Mouse (Mus musculus) olfactory bulb, adult 2 months (tissue): ENCODE results near the gene Crtam. TPM values are rescaled to one million over a fixed set of nuclear protein-coding genes. Genes with fewer than 3 reads are reported as not detected.

Source experiments
- H3K27ac ChIP-seq: fragments of 200-500 bp; 2 replicates; pipeline ENCODE4 v1.5.1; 2012; ENCODE audit warnings: low read depth, low read length; ENCODE audit not compliant: insufficient read depth
- H3K4me1 ChIP-seq: fragments of 200-500 bp; 2 replicates; pipeline ENCODE4 v1.6.1; 2012; ENCODE audit warnings: low read length; ENCODE audit not compliant: control insufficient read depth, insufficient read depth
- H3K4me3 ChIP-seq: fragments of 200-500 bp; 2 replicates; pipeline ENCODE4 v1.5.1; 2012; ENCODE audit warnings: mild to moderate bottlenecking, low read depth, low read length, moderate library complexity; ENCODE audit not compliant: insufficient read depth
- CTCF ChIP-seq: fragments of 200-500 bp; IDR thresholded peaks from 2 replicates; pipeline ENCODE4 v1.5.1; 2012; ENCODE audit warnings: low read depth, mild to moderate bottlenecking, low read length, moderate library complexity; ENCODE audit not compliant: insufficient read depth
- POLR2A ChIP-seq: fragments of 200-500 bp; IDR thresholded peaks from 2 replicates; pipeline ENCODE4 v1.6.1; 2012; ENCODE audit warnings: mild to moderate bottlenecking, low read depth, low read length, moderate library complexity; ENCODE audit not compliant: insufficient read depth
- whole genome bisulfite sequencing: fragments of 180-500 bp; shearing (Covaris S2); methylation state at CpG from one replicate; pipeline ENCODE4 v1.1.7; 2018; 5-methylcytosine and 5-hydroxymethylcytosine counted together
- polyA plus RNA-seq: library from polyadenylated mRNA; stranded (reverse); fragments of >200 nt; gene quantifications from 2 replicates; pipeline ENCODE4 v1.2.4, GENCODE M21; 2012; ENCODE audit warnings: low replicate concordance; ENCODE audit not compliant: missing spikeins, insufficient read depth, insufficient read length

Crtam gene
- polyA plus RNA-seq, 1 experiment: not detected

DNA sequence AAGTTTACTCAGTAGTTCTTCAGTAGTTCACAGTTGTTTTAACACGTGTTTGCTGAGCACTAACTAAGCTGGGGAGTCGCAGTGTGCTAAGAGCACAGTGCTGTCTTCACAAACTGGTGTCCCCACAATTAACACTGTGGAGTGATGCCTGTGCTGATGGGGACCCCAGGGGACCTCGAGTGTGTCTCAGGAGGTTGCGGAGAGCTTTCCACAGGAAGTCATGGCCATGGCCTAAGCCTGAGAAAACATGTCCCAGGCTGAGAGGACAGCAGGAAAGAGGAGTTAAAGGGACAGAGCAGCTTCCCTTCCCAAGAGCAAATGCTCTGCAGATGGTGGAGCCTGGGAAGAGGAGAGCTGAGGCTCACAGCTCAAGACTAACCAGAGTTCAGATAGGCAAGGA lies 57.3 kb downstream of the Crtam start:
- no peak for TF ChIP-seq POLR2A
- TF ChIP-seq CTCF: no peak
- Histone ChIP-seq H3K4me1 (no peaks in the 10 kb centered on the region), H3K4me3 (no peak overlapping the region), H3K27ac (no peak overlapping the region)
- 72% methylated on average over 4 of the region's 4 CpGs for WGBS

DNA sequence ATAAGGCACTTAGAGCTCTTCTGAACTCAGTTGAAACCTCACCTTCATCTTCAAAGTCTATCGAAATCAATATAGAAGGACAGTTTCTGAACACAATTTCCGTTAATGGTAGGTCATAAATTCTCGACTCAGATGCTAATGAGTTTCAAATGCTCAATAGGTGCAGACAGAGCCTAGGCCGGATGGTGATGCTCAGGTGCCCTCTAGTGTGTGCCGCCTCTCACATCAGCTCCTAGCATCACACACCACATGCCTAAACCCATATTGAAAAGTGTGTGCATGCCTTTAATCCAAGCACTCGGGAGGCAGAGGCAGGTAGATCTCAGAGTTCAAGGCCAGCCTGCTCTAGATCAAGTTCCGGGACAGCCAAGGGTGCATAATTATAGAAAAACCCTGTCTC lies 67.0 kb downstream of the Crtam start:
- no peak overlapping the region for H3K27ac ChIP-seq
- no peaks in the 10 kb centered on the region for H3K4me1 ChIP-seq
- TF ChIP-seq POLR2A (no peak), CTCF (no peak)
- WGBS: 74% methylated on average over 7 of the region's 7 CpGs
- H3K4me3 ChIP-seq: no peak overlapping the region

- 65% methylated on average over 3 of the region's 3 CpGs for WGBS
- TF ChIP-seq CTCF (no peak), POLR2A (no peak)
- Histone ChIP-seq H3K27ac (no peak overlapping the region), H3K4me3 (no peak overlapping the region), H3K4me1 (no peaks in the 10 kb centered on the region)
Measured at GRCm38 (mm10) chr9:40933323-40933722, 71.1 kb downstream of the Crtam start.

- no peak for TF ChIP-seq POLR2A
- TF ChIP-seq CTCF: no peak
- WGBS: 78% methylated on average over 17 of the region's 17 CpGs
- no peaks in the 10 kb centered on the region for H3K4me1 ChIP-seq
- no peak overlapping the region for H3K27ac ChIP-seq
- H3K4me3 ChIP-seq: no peak overlapping the region
Measured at GRCm38 (mm10) chr9:40927351-40927980, 77.0 kb downstream of the Crtam start.

Other genes starting within 250 kb of the Crtam start
- 1,623 and 1,837 TPM in 2 replicates for gene Hspa8, start 203.6 kb downstream of the Crtam start, polyA plus RNA-seq
- not detected in 2 replicates for gene Bsx, start 130.5 kb downstream of the Crtam start, polyA plus RNA-seq
- not detected in 2 replicates for gene Jhy, start 40.5 kb downstream of the Crtam start, polyA plus RNA-seq
- gene Ubash3b, start 157.1 kb upstream of the Crtam start, polyA plus RNA-seq: not detected in 2 replicates